ENCODE assay signal across 16 mouse cellular contexts in the genomic region with DNA sequence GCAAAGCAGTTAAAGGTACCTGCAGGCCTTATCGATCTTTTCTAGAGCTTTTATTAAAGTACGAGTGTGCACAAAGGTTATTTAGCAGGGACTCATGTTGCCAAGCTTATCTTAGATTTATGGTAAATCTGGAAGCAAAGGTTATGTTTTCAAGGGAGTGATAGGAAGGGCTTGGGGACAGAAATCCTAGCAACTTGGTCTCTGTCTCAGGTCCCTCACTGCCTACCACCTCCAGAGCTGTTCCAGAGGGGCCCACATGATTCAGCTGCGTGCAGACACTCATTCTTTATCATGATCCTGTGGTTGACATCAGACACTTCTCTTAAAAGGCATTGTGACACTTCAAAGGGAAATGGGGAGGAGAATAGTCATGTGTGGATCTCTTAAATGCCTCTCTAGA.
"Had no signal": no experiment of that assay in that cellular context is flagged by ENCODE, and none has a peak within 500 bp of the region (broad histone marks: within the 10 kb centered on the region; RNA-seq: fewer than 3 reads in every experiment).

No protein-coding gene starts in this region.

- H3K36me3 ChIP-seq: lung, embryonic 15.5 days; midbrain, embryonic 13.5 days; midbrain, embryonic 15.5 days; neural tube, embryonic 12.5 days had no signal

- H3K4me1 ChIP-seq: megakaryocyte, embryonic 14.5 days; midbrain, embryonic 15.5 days; neural tube, embryonic 12.5 days had no signal

- H3K27ac ChIP-seq: lung, embryonic 15.5 days; macrophage; midbrain, embryonic 13.5 days; midbrain, embryonic 15.5 days; neural tube, embryonic 12.5 days had no signal

- H3K4me2 ChIP-seq: lung, embryonic 15.5 days; midbrain, embryonic 11.5 days; midbrain, embryonic 13.5 days; midbrain, embryonic 15.5 days; neural tube, embryonic 12.5 days had no signal

- H3K9ac ChIP-seq: liver, postnatal 0 days; lung, embryonic 15.5 days; midbrain, embryonic 13.5 days; midbrain, embryonic 15.5 days; neural tube, embryonic 12.5 days had no signal

- ATAC-seq: liver, postnatal 0 days; midbrain, embryonic 13.5 days; midbrain, embryonic 15.5 days had no signal

- DNase-seq: liver, postnatal 0 days; lung, adult 2 months; lung, postnatal 14 days; lung, postnatal 36 days; right cerebral cortex, postnatal 14 days; spleen, adult 18-20 months; thymus, adult 18-20 months; thymus, postnatal 14 days; thymus, postnatal 36 days had no signal

- H3K9me3 ChIP-seq: lung, embryonic 15.5 days; megakaryocyte, embryonic 14.5 days; midbrain, embryonic 13.5 days; midbrain, embryonic 15.5 days; neural tube, embryonic 12.5 days had no signal

- H3K4me3 ChIP-seq: lung, embryonic 15.5 days; megakaryocyte, embryonic 14.5 days; midbrain, embryonic 13.5 days; midbrain, embryonic 15.5 days; neural tube, embryonic 12.5 days had no signal

- H3K27me3 ChIP-seq: lung, embryonic 15.5 days; megakaryocyte, embryonic 14.5 days; midbrain, embryonic 13.5 days; midbrain, embryonic 15.5 days; neural tube, embryonic 12.5 days had no signal
